Comparison of ENCODE assay signal across 9 mouse cellular contexts in the genomic region with DNA sequence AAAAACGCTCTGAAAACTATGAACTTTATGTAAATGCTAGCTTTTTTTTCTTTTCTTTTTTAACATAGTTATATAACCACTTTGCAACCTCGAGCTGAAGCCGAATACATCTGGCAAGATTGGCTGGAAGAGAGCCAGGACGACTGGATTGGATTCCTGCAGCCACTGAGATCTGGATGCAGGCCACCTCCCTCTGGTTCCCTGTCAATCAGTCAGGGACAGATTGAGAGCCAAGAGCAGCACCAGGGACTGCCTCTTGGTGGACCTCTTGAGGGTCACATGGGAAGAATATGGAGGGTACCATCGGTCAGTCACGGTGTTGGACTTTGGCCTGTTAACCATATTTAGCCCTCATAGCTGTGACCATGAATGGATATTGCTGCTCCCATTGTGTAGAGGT.
A peak's percentile ranks its signal among the peaks of the same experiment; 100 is the strongest.
DNase-seq lines count a peak whose midpoint lies in the region; ATAC-seq lines count a peak whose summit lies in the region.
"Had no signal": no experiment of that assay in that cellular context is flagged by ENCODE, and none has a peak within 500 bp of the region (broad histone marks: within the 10 kb centered on the region; RNA-seq: fewer than 3 reads in every experiment).

No protein-coding gene starts in this region.

- H3K4me3 ChIP-seq in neural tube, embryonic 15.5 days (replicated peaks) = no peak overlapping the region
- H3K4me3 ChIP-seq: erythroblast, embryonic 14.5 days; liver, embryonic 13.5 days had no signal

- H3K4me1 ChIP-seq in neural tube, embryonic 15.5 days = 0 out of 2 replicates have a peak, but pooled peaks cover 3% of the 10 kb centered on the region
- H3K4me1 ChIP-seq: liver, embryonic 13.5 days had no signal

- no peak overlapping the region for H3K9ac ChIP-seq in neural tube, embryonic 15.5 days (replicated peaks)
- H3K9ac ChIP-seq: liver, embryonic 13.5 days had no signal

- ATAC-seq in neural tube, embryonic 15.5 days (ENCODE audit: low FRiP score) = no peak

- no peaks in the 10 kb centered on the region for H3K9me3 ChIP-seq in neural tube, embryonic 15.5 days (replicated peaks)

- H3K36me3 ChIP-seq in neural tube, embryonic 15.5 days = no peaks in the 10 kb centered on the region
- H3K36me3 ChIP-seq: liver, embryonic 13.5 days had no signal

- H3K4me2 ChIP-seq in neural tube, embryonic 15.5 days = no peak overlapping the region
- H3K4me2 ChIP-seq: liver, embryonic 13.5 days had no signal

- peak; percentile 44 for DNase-seq in urinary bladder, postnatal 14 days (ENCODE audit: low spot score)
- no peak for DNase-seq in urinary bladder, postnatal 10 days (ENCODE audit: low spot score)
- peak; percentile 35 to 50 for DNase-seq in frontal cortex, postnatal 25 days (ENCODE audit: low spot score in 2 of 2)
- peak; percentile 50 to 56 for DNase-seq in kidney, postnatal 4 days
- peak; percentile 23 to 50 for DNase-seq in lung, postnatal 4 days
- no peak for DNase-seq in retina, embryonic 14.5 days (ENCODE audit: low spot score)
- DNase-seq: liver, embryonic 13.5 days had no signal

- WGBS in neural tube, embryonic 15.5 days = 73% methylated on average over 6 of the region's 6 CpGs

- H3K27ac ChIP-seq in neural tube, embryonic 15.5 days (replicated peaks) = no peak overlapping the region
- H3K27ac ChIP-seq: liver, embryonic 13.5 days had no signal

- H3K27me3 ChIP-seq in neural tube, embryonic 15.5 days (replicated peaks) = no peaks in the 10 kb centered on the region
- H3K27me3 ChIP-seq: liver, embryonic 13.5 days had no signal

Comparison
In these comparisons a context has a peak if more than half of its experiments do, and no peak if none do; other contexts are left out.
1. DNase-seq: peak in urinary bladder, postnatal 14 days (single experiment), frontal cortex, postnatal 25 days (2 of 2), kidney, postnatal 4 days (2 of 2) and lung, postnatal 4 days (2 of 2); none in urinary bladder, postnatal 10 days (single experiment) and retina, embryonic 14.5 days (single experiment).